Mouse (Mus musculus) olfactory bulb, adult 2 months (tissue): ENCODE data around the gene Sorbs1. TPM values are rescaled to one million over a fixed set of nuclear protein-coding genes. Genes with fewer than 3 reads are reported as not detected.

ENCODE experiments used
- H3K27ac ChIP-seq: fragments of 200-500 bp; 2 replicates; pipeline ENCODE4 v1.5.1; 2012; ENCODE audit warnings: low read depth, low read length; ENCODE audit not compliant: insufficient read depth
- H3K4me1 ChIP-seq: fragments of 200-500 bp; 2 replicates; pipeline ENCODE4 v1.6.1; 2012; ENCODE audit warnings: low read length; ENCODE audit not compliant: control insufficient read depth, insufficient read depth
- H3K4me3 ChIP-seq: fragments of 200-500 bp; 2 replicates; pipeline ENCODE4 v1.5.1; 2012; ENCODE audit warnings: mild to moderate bottlenecking, low read depth, low read length, moderate library complexity; ENCODE audit not compliant: insufficient read depth
- CTCF ChIP-seq: fragments of 200-500 bp; IDR thresholded peaks from 2 replicates; pipeline ENCODE4 v1.5.1; 2012; ENCODE audit warnings: low read depth, mild to moderate bottlenecking, low read length, moderate library complexity; ENCODE audit not compliant: insufficient read depth
- POLR2A ChIP-seq: fragments of 200-500 bp; IDR thresholded peaks from 2 replicates; pipeline ENCODE4 v1.6.1; 2012; ENCODE audit warnings: mild to moderate bottlenecking, low read depth, low read length, moderate library complexity; ENCODE audit not compliant: insufficient read depth
- WGBS: fragments of 180-500 bp; shearing (Covaris S2); methylation state at CpG from one replicate; pipeline ENCODE4 v1.1.7; 2018; 5-methylcytosine and 5-hydroxymethylcytosine counted together
- polyA plus RNA-seq: library from polyadenylated mRNA; stranded (reverse); fragments of >200 nt; gene quantifications from 2 replicates; pipeline ENCODE4 v1.2.4, GENCODE M21; 2012; ENCODE audit warnings: low replicate concordance; ENCODE audit not compliant: missing spikeins, insufficient read depth, insufficient read length

The Sorbs1 gene
- polyA plus RNA-seq, 1 experiment: not detected

DNA sequence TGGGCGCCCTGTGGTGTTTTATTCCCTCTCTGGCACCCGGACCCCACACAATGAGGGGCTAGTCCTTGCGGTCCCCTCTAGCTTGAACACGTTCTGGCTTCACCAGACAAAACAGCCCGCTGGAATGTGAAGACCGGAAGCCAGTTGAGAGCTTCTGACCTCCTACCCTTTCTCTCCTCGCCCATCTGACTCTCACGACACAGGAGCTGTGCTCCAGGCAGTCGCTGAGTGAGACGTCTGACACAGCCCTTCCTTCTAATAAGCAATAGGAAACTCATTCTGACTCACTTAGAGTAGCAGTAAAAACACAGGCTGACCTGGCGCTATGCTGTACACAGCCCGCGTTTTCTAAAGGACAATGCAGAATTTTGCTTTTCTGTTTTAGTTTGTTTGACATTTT is 259.8 kb downstream of the Sorbs1 start:
- WGBS: 64% methylated on average over 13 of the region's 13 CpGs
- H3K27ac ChIP-seq: no peak overlapping the region
- no peak overlapping the region for H3K4me3 ChIP-seq
- no peaks in the 10 kb centered on the region for H3K4me1 ChIP-seq
- TF ChIP-seq CTCF (no peak), POLR2A (no peak)

DNA sequence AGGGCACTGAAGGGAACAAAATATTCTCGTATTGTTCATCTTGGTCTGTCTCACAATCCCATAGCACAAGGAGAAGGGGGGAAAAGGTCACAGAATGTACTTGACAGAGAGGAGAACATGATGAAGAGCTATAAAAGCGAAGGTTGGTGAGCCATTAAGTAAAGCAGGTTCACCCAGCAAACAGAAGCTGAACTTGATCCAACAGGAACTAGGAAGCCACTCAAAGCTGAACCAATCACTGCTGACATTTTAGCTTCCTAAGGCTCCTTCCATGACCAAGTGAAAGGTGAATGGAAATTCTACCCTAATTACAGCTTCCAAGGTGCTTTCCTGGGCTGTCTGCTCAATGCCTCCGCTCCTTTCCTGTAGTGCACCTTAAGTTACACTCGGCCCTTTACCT is 262.5 kb downstream of the Sorbs1 start:
- no peaks in the 10 kb centered on the region for H3K4me1 ChIP-seq
- TF ChIP-seq POLR2A (no peak), CTCF (no peak)
- no peak overlapping the region for H3K27ac ChIP-seq
- 96% methylated on average over 4 of the region's 4 CpGs for WGBS
- H3K4me3 ChIP-seq: no peak overlapping the region

DNA sequence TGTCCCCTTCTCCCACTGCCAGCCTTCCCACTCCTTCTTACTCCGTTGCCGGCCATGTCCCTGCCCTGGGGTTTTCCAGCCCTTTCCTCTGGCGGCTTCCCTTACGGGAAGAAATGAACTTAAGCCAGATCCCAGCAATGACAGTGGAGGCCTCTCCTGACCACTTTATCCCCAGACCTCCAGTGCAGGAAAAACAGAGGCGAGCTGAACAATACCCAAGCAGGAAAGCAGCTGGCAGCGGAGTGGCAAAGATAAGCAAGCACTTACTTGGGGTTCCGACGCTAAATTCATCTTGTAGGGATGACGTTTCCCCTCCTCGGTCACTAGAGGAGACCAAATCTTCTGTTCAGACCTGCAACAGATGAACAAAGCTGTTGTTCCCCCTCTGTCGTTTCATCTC is 264.2 kb downstream of the Sorbs1 start:
- Histone ChIP-seq H3K27ac (no peak overlapping the region), H3K4me3 (no peak overlapping the region), H3K4me1 (no peaks in the 10 kb centered on the region)
- TF ChIP-seq CTCF (no peak), POLR2A (no peak)
- WGBS: 79% methylated on average over 11 of the region's 11 CpGs

DNA sequence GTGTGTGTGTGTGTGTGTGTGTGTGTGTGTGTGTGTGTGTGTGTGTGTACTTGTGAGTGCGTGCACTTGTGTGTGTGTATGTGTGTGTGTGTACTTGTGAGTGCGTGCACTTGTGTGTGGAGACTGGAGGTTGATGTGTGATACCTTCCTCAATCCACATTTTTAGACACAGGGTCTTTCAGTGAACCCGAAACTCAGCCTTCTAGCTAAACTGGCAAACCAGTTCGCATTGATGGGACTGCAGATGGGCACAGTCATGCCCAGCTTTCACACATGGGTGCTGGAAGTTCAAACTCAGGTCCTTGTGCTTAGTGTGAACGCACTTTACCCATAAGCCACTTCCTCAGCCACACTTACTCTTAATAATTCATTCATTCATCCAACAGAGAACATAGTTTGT is 265.1 kb downstream of the Sorbs1 start:
- Histone ChIP-seq H3K4me1 (no peaks in the 10 kb centered on the region), H3K27ac (no peak overlapping the region), H3K4me3 (no peak overlapping the region)
- 94% methylated on average over 5 of the region's 5 CpGs for WGBS
- TF ChIP-seq CTCF (no peak), POLR2A (no peak)

DNA sequence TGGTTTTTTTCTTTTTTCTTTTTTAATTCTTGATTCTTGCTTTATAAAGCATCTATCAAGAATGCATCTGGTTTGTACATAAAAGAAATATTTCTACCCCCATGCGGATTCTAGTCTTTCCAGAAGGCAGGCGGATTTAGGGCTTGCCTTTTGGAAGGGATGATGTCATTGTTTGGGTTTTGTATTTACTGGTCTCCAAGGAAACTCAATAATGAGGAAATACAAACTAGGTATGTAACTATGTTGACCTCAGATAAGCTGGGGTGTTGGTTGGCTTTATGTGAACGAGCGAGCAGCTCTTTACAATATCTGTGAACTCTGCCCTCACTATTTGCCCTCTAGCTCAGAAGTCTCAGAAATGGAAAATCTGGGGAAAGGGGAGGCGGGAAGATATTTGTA is 266.3 kb downstream of the Sorbs1 start:
- H3K4me3 ChIP-seq: no peak overlapping the region
- WGBS: 67% methylated on average over 5 of the region's 5 CpGs
- TF ChIP-seq POLR2A (no peak), CTCF (no peak)
- no peak overlapping the region for H3K27ac ChIP-seq
- H3K4me1 ChIP-seq: no peaks in the 10 kb centered on the region

DNA sequence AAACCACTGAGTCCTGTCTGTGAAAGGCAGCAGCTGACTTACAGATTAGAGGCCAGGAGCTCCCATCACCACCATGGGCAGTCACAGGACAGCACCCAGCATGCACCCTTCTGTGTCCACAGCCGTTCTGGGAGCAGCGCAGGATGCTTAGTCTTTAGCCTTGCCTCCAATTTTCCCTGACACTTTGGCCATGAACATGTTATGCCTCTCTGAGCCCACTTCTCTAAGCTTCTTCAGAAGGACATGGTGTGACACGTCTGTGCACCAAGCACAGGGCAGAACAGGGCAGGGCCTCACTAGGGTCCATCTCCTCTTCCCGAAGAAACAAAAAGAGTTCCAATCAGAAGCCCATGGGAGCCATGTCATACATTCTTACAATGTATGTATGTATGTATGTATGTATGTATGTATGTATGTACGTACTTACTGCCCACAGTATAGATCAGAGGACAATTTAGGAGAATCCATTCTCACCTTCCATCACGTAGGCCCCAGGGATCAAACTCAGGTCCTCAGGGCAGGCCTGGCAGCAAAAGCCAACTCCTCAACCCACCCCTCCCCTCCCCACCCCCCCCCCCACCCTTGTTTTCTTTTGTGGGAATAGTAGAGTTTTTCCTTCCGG is 266.8 kb downstream of the Sorbs1 start:
- WGBS: 80% methylated on average over 7 of the region's 7 CpGs
- no peaks in the 10 kb centered on the region for H3K4me1 ChIP-seq

More for the DNA sequence above, 266.8 kb downstream of the Sorbs1 start:
- H3K27ac ChIP-seq: no peak overlapping the region
- no peak overlapping the region for H3K4me3 ChIP-seq
- TF ChIP-seq CTCF (no peak), POLR2A (no peak)

Other genes with a start within 250 kb of the Sorbs1 start
- gene Pdlim1, start 241.9 kb downstream of the Sorbs1 start, polyA plus RNA-seq: not detected in 2 replicates
- not detected in 2 replicates for gene Aldh18a1, start 74.7 kb upstream of the Sorbs1 start, polyA plus RNA-seq
- gene Tctn3, start 98.5 kb upstream of the Sorbs1 start, polyA plus RNA-seq: not detected in 2 replicates
- gene Entpd1, start 98.6 kb upstream of the Sorbs1 start, polyA plus RNA-seq: not detected in 2 replicates
- gene Cc2d2b, start 235.0 kb upstream of the Sorbs1 start, polyA plus RNA-seq: not detected in 2 replicates